Mouse (Mus musculus) gastrocnemius, postnatal 10 days (tissue): ENCODE results near the gene Olfr1161. TPM values are rescaled to one million over a fixed set of nuclear protein-coding genes. Genes with fewer than 3 reads are reported as not detected.
"Not testable (repeated sequence)": the region's sequence is repeated elsewhere in the genome, so short reads cannot be mapped to it uniquely, and the experiment has no call there.

Experiments
- DNase-seq: peaks from one replicate; pipeline ENCODE4 v3.0.0; 2021; ENCODE audit warnings: mixed read lengths
- long read RNA-seq, 2 experiments: library from polyadenylated mRNA; stranded (forward); transcript quantifications; one replicate each; pipeline ENCODE4 v2.0.0; 2021
- total RNA-seq, 2 experiments: library from RNA; stranded (reverse); gene quantifications; 2 replicates each; pipeline ENCODE4 v1.2.3; 2021

Gene Olfr1161
- total RNA-seq = not detected
- long read RNA-seq, experiment 1 = 0 reads
- long read RNA-seq, experiment 2 = 0 reads

GRCm38 (mm10) chr2:88022474-88022873, at the start of gene Olfr1161:
Olfr1161 (plus strand) TSS chr2:88022774.
- DNase-seq = not testable (repeated sequence)

- no peak for DNase-seq
Observed at GRCm38 (mm10) chr2:87974563-87974962, 48.0 kb upstream of the Olfr1161 start, which contains the start of gene Olfr74. Olfr74 (minus strand) TSS chr2:87974663.

DNA sequence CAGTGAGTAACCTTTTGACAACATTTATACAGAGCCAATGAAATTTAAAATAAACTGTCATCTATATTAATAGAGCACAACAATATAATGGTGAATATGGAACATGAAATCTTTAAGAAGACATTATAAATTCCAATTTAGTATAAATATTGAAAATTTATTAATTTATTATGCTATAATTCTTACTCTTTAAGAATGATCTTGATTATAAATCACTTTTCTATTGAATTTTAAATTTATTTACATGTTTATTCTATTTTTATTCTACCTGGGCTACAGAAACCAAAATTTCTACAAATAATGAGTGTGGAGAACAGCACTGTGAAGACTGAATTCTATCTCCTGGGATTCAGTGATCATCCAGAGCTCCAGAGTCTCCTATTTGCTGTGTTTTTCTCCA, 32.8 kb upstream of the Olfr1161 start, which contains the start of gene Olfr1158:
Gene Olfr1158 (plus strand): TSS at position 301 of the 400 bp plus-strand sequence.
- DNase-seq = no peak

DNA sequence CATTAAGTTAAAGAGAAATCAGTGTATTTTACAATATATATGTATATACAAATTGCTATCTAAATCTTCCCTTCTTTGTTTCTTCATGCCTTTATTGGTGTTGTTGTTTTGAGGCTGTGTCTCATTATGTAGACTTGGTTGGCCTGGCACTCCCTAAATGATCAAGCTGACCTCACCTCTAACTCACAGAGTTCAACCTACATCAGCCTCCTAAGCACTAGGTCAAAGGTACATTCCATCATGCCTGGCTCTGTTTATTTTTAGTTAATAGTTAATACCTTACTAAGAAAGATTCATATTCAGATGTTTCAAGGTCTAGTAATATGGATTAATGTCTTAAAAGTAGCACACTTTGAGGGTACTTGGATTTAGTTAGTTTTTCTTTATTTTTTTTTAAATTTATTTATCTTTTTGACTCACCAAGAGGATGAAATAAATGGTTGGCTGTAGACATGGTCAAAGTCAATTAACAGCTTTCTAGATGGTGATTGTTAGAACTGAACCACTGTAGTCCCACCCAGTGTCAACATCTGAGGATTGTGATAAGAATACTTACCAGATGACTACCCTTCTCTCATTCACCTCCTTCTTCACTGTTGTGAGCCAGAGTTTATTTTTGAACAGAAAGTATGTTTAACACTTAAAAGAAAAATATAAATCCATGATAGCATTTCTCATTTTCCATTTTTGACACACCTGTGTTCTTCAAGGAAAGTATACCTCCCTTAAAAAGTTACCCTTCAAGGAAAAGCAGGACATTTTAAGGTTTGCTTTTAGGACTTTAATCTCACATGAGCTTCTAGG, 14.9 kb upstream of the Olfr1161 start, which contains the start of gene Olfr1160:
Gene Olfr1160 (minus strand): TSS at position 754 of the 804 bp plus-strand sequence.
- DNase-seq = no peak

DNA sequence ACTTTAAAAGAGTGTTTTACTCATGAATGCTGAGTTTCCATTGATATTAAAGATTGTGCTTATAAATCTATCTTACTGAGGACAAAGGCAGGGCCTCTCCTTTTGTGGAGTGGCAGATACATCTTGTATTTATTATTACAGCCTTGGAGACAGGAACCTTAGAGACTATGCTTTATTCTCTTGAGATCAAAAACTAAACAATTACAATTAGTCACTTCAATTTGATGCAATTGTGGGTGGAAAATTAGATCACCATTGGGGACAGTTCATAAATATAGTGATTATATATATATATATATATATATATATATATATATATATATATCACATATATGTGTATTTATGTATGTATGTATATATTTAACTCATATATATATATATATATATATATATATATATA, 15.0 kb downstream of the Olfr1161 start, which contains the start of gene Olfr73:
Gene Olfr73 (minus strand): TSS at position 101 of the 400 bp plus-strand sequence.
- no peak for DNase-seq

DNA sequence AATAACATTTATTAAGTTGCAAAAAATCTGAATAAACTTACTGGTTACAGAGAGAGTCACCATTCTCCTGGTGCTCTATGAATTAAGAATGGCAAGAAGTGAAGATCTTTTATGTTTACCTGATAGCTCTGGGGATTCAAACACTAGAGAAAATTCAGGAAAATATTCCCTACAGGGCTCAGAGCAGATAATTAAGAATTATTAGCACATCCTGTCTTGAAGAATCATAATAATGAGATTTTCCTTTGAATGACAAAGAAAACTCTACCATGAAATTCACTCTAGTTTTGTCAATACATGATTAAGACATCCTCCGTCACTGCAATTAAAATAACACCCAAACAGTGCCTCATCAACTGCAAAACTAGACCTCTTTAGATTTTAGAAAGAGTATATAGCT, 28.5 kb downstream of the Olfr1161 start, which contains the start of gene Olfr1162:
Gene Olfr1162 (minus strand): TSS at position 101 of the 400 bp plus-strand sequence.
- no peak for DNase-seq

GRCm38 (mm10) chr2:88063587-88063986, 41.0 kb downstream of the Olfr1161 start:
- no peak for DNase-seq

DNA sequence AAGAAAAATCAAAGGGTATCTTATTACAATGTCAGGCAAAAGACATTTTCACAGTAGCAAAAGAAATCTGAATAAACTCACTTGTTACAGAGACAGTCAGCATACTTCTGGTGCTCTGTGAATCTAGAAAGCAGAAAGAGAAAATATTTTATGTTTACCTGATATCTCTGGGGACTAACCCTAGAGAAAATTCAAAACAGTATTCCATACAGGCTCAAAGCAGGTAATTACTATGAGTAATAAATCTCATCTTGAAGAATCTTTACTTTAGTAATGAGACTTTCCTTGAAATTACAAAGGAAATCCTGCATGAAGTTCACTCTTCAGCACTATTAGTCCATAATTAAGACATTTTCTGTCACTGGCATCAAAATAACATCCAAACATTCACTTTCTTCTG, 49.2 kb downstream of the Olfr1161 start, which contains the start of gene Olfr1163:
Gene Olfr1163 (minus strand): TSS at position 101 of the 400 bp plus-strand sequence.
- DNase-seq = no peak

Other genes with a start within 250 kb of the Olfr1161 start
- gene Olfr152, start 243.3 kb upstream of the Olfr1161 start, total RNA-seq = not detected
- not detected for gene Olfr1143, start 222.2 kb upstream of the Olfr1161 start, total RNA-seq
- not detected for gene Olfr1145, start 213.0 kb upstream of the Olfr1161 start, total RNA-seq
- not detected for gene Olfr1148, start 192.2 kb upstream of the Olfr1161 start, total RNA-seq
- gene Olfr1150-ps1, start 178.8 kb upstream of the Olfr1161 start, total RNA-seq = not detected
- gene Olfr1151, start 166.9 kb upstream of the Olfr1161 start, total RNA-seq = not detected
- not detected for gene Olfr1152, start 156.3 kb upstream of the Olfr1161 start, total RNA-seq
- not detected for gene Olfr1153, start 127.8 kb upstream of the Olfr1161 start, total RNA-seq
- gene Olfr1154, start 117.6 kb upstream of the Olfr1161 start, total RNA-seq = not detected
- gene Olfr1155, start 77.6 kb upstream of the Olfr1161 start, total RNA-seq = not detected
- gene Olfr1156, start 69.7 kb upstream of the Olfr1161 start, total RNA-seq = not detected
- not detected for gene Olfr1157, start 54.5 kb upstream of the Olfr1161 start, total RNA-seq
- not detected for gene Olfr74, start 48.1 kb upstream of the Olfr1161 start, total RNA-seq
- not detected for gene Olfr1158, start 32.7 kb upstream of the Olfr1161 start, total RNA-seq
- not detected for gene Olfr1160, start 14.5 kb upstream of the Olfr1161 start, total RNA-seq
- gene Olfr73, start 14.9 kb downstream of the Olfr1161 start, total RNA-seq = not detected
- not detected for gene Olfr1162, start 28.4 kb downstream of the Olfr1161 start, total RNA-seq
- not detected for gene Olfr1163, start 49.1 kb downstream of the Olfr1161 start, total RNA-seq
- not detected for gene Olfr1164, start 71.2 kb downstream of the Olfr1161 start, total RNA-seq
- gene Olfr1166, start 105.5 kb downstream of the Olfr1161 start, total RNA-seq = not detected
- gene Olfr1167, start 132.4 kb downstream of the Olfr1161 start, total RNA-seq = not detected
- not detected for gene Olfr1168, start 159.1 kb downstream of the Olfr1161 start, total RNA-seq
- not detected for gene Olfr1170, start 205.6 kb downstream of the Olfr1161 start, total RNA-seq